Mouse (Mus musculus) hindbrain, postnatal 0 days (tissue): ENCODE measurements at regions not wholly inside any gene's neighbourhood (a gene's known extent, or its start where the extent isn't known, plus 50 kb on each side); places are given as distances from the start of the nearest gene placed in this dataset.

ENCODE experiments used
- ATAC-seq: fragments of 200-750 bp; cut with Nextera tagmentation; 2 replicates; pipeline ENCODE4 v1.8.0; 2017; ENCODE audit warnings: mild to moderate bottlenecking, moderate TSS enrichment, moderate library complexity
- DNase-seq: peaks from one replicate; pipeline ENCODE4 v3.0.0-alpha.2; 2015; ENCODE audit warnings: low spot score
- H3K27ac ChIP-seq: fragments of 300-500 bp; sonication (generic); 2 replicates; pipeline ENCODE4 v1.5.1; 2014; ENCODE audit warnings: mild to moderate bottlenecking
- H3K27me3 ChIP-seq: fragments of 300-500 bp; sonication (generic); 2 replicates; pipeline ENCODE4 v1.6.1; 2014; ENCODE audit warnings: low read length, mixed read lengths; ENCODE audit not compliant: insufficient read depth
- H3K36me3 ChIP-seq: fragments of 300-500 bp; sonication (generic); 2 replicates; pipeline ENCODE4 v1.6.1; 2014; ENCODE audit warnings: low read length, mixed read lengths; ENCODE audit not compliant: insufficient read depth
- H3K4me1 ChIP-seq: fragments of 300-500 bp; sonication (generic); 2 replicates; pipeline ENCODE4 v1.6.1; 2014; ENCODE audit warnings: antibody characterized with exemption, low read length, mixed read lengths; ENCODE audit not compliant: insufficient read depth
- H3K4me2 ChIP-seq: fragments of 300-500 bp; sonication (generic); 2 replicates; pipeline ENCODE4 v1.6.1; 2014; ENCODE audit warnings: low read depth, mild to moderate bottlenecking, low read length, moderate library complexity, mixed read lengths
- H3K4me3 ChIP-seq: fragments of 300-500 bp; sonication (generic); 2 replicates; pipeline ENCODE4 v1.5.1; 2014; ENCODE audit warnings: low read length
- H3K9ac ChIP-seq: fragments of 300-500 bp; sonication (generic); replicated peaks from 2 replicates; pipeline ENCODE4 v1.6.1; 2014; ENCODE audit warnings: mild to moderate bottlenecking, low read length, moderate library complexity, mixed read lengths
- H3K9me3 ChIP-seq: fragments of 300-500 bp; sonication (generic); 2 replicates; pipeline ENCODE4 v1.6.1; 2016; ENCODE audit warnings: low read length, mixed read lengths
- CTCF ChIP-seq: IDR thresholded peaks from 2 replicates; pipeline ENCODE4 v1.5.1; 2016; ENCODE audit warnings: antibody characterized with exemption, control low read depth, low read depth
- WGBS: fragments of 180-500 bp; shearing (Covaris S2); extraction: QIAGEN DNeasy Blood & Tissue Kit; methylation state at CpG from one replicate; pipeline ENCODE4 v1.1.7; 2014; 5-methylcytosine and 5-hydroxymethylcytosine counted together

- Histone ChIP-seq H3K27ac (no peak overlapping the region), H3K9me3 (no peaks in the 10 kb centered on the region), H3K4me3 (no peak overlapping the region), H3K27me3 (no peaks in the 10 kb centered on the region), H3K4me1 (no peaks in the 10 kb centered on the region), H3K4me2 (no peak overlapping the region), H3K36me3 (no peaks in the 10 kb centered on the region), H3K9ac (no peak overlapping the region)
- DNase-seq (no peak), ATAC-seq (no peak)
- TF ChIP-seq CTCF: no peak
- WGBS: 55% methylated on average over 2 of the region's 2 CpGs
Observed at GRCm38 (mm10) chr4:95386021-95386420, 171.3 kb upstream of the Fggy start.

GRCm38 (mm10) chr4:95388556-95388955 lies 168.8 kb upstream of the Fggy start:
- Histone ChIP-seq H3K4me2 (no peak overlapping the region), H3K27ac (no peak overlapping the region), H3K9me3 (no peaks in the 10 kb centered on the region), H3K36me3 (no peaks in the 10 kb centered on the region), H3K4me3 (no peak overlapping the region), H3K9ac (no peak overlapping the region), H3K27me3 (no peaks in the 10 kb centered on the region), H3K4me1 (no peaks in the 10 kb centered on the region)
- WGBS: 65% methylated on average over 3 of the region's 3 CpGs
- no peak for DNase-seq
- TF ChIP-seq CTCF: no peak
- ATAC-seq: no peak

DNA sequence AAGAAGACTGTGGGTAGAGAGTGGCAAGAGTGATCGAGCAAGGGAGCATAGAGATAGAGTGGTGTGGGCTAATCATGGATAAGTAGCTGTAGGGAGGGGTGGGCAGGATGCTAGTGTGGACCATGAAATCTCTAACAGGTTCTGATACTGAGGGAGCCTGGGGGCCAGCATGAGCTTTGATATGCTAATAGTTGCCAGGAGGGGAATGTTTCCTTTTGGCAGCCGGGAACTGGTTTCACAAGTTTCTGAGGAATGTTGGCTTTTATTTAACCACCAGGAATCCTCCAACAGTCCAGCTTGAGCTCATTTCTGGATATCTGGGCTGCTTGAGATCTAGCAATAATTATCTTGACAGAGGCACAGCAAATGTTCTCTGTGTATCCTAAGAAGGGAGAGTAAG lies 167.7 kb upstream of the Fggy start:
- DNase-seq: no peak
- 49% methylated on average over 2 of the region's 2 CpGs for WGBS
- H3K4me3 ChIP-seq: no peak overlapping the region

DNA sequence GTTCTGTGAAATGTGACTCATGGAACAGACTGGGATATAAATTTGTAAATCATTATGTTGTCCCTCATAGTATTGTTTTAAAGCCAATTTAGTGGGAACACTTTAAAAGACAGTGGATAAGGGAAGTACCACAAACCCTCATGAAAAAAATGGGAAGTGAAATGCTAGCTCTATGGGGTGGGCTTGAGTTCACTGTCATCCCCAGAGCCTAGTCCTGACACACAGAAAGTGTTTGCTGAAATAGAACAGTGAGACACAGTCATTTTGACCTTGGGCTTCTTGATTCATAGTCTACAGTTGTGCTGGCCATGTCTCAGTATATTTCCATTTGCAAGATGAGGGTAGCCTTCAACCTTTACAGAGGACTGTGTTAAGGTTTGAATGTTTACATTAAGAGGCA lies 166.8 kb upstream of the Fggy start:
- H3K9ac ChIP-seq: no peak overlapping the region
- no peak overlapping the region for H3K27ac ChIP-seq
- H3K27me3 ChIP-seq: no peaks in the 10 kb centered on the region
- no peak overlapping the region for H3K4me3 ChIP-seq
- no peak for DNase-seq
- no peak overlapping the region for H3K4me2 ChIP-seq
- no peaks in the 10 kb centered on the region for H3K9me3 ChIP-seq
- no peak for ATAC-seq
- no peaks in the 10 kb centered on the region for H3K36me3 ChIP-seq
- TF ChIP-seq CTCF: no peak
- no peaks in the 10 kb centered on the region for H3K4me1 ChIP-seq

More for the DNA sequence above, 167.7 kb upstream of the Fggy start:
- no peaks in the 10 kb centered on the region for H3K9me3 ChIP-seq
- TF ChIP-seq CTCF: no peak
- H3K9ac ChIP-seq: no peak overlapping the region
- no peaks in the 10 kb centered on the region for H3K36me3 ChIP-seq
- no peaks in the 10 kb centered on the region for H3K27me3 ChIP-seq
- no peak overlapping the region for H3K4me2 ChIP-seq
- no peaks in the 10 kb centered on the region for H3K4me1 ChIP-seq
- no peak for ATAC-seq
- no peak overlapping the region for H3K27ac ChIP-seq

- H3K4me2 ChIP-seq: no peak overlapping the region
- no peak for TF ChIP-seq CTCF
- WGBS: 91% methylated on average over 3 of the region's 3 CpGs
Observed at GRCm38 (mm10) chr4:95395746-95396145, 161.6 kb upstream of the Fggy start.

DNA sequence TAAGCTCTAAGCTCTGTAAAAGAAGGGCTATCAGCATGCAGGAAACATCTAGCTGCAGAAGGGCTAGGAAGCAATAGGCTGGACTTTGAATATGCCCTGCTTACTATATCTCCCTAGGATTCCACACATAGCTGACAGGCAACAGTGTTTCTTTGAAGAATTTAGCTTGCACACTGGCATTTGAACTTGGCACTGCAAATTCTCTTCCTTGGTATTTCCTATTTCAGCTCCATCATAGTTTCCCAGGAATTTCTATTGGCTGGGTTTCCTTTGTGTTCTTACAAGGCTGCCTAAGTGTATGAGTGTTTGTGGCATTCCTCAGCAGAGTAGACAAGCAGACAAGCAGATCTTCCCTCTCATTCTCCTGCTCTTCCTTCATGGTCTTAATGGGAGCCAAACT lies 159.0 kb upstream of the Fggy start:
- no peak for DNase-seq
- ATAC-seq: no peak
- H3K27me3 ChIP-seq: no peaks in the 10 kb centered on the region
- no peaks in the 10 kb centered on the region for H3K9me3 ChIP-seq
- no peak overlapping the region for H3K9ac ChIP-seq
- TF ChIP-seq CTCF: no peak
- H3K27ac ChIP-seq: no peak overlapping the region
- no peak overlapping the region for H3K4me2 ChIP-seq
- no peaks in the 10 kb centered on the region for H3K4me1 ChIP-seq
- no peaks in the 10 kb centered on the region for H3K36me3 ChIP-seq
- H3K4me3 ChIP-seq: no peak overlapping the region

More at GRCm38 (mm10) chr4:95395746-95396145, 161.6 kb upstream of the Fggy start:
- Histone ChIP-seq H3K4me1 (no peaks in the 10 kb centered on the region), H3K36me3 (no peaks in the 10 kb centered on the region), H3K27ac (no peak overlapping the region), H3K9ac (no peak overlapping the region), H3K27me3 (no peaks in the 10 kb centered on the region), H3K9me3 (no peaks in the 10 kb centered on the region), H3K4me3 (no peak overlapping the region)
- ATAC-seq (no peak), DNase-seq (no peak)

DNA sequence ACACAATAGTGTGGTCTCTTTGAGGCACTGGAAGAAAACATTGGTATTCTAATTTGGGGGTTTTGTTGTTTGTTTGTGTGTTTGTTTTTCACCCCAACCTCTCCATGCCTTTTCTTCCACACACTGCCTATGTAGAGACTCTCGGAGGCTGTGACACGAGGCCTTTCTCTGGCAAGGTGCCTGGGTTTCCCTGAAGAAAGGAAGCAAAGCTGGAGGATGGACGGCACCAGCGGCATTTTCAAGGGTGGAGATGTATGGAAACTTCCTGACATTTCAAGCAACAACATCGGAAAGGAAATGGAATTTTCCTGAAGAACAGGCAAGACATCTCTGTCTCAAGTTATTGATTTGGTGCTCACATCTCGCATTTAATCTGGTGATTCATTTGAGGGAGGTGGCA lies 155.0 kb upstream of the Fggy start:
- ATAC-seq: no peak
- H3K27me3 ChIP-seq: no peaks in the 10 kb centered on the region
- H3K9me3 ChIP-seq: no peaks in the 10 kb centered on the region
- no peak overlapping the region for H3K9ac ChIP-seq
- H3K4me1 ChIP-seq: no peaks in the 10 kb centered on the region
- H3K4me3 ChIP-seq: no peak overlapping the region
- TF ChIP-seq CTCF: no peak
- H3K36me3 ChIP-seq: no peaks in the 10 kb centered on the region
- H3K27ac ChIP-seq: no peak overlapping the region
- no peak overlapping the region for H3K4me2 ChIP-seq
- 78% methylated on average over 6 of the region's 6 CpGs for WGBS
- no peak for DNase-seq
